Mouse (Mus musculus) limb, embryonic 12.5 days (tissue): ENCODE data around the gene Rph3a. TPM values are rescaled to one million over a fixed set of nuclear protein-coding genes. Genes with fewer than 3 reads are reported as not detected.

Source experiments
- ATAC-seq: fragments of 200-750 bp; cut with Nextera tagmentation; 2 replicates; pipeline ENCODE4 v1.8.0; 2017; ENCODE audit warnings: low read depth, moderate TSS enrichment; ENCODE audit not compliant: insufficient number of reproducible peaks, insufficient read depth, low FRiP score, low TSS enrichment
- H3K27ac ChIP-seq: fragments of 300-500 bp; sonication (generic); 2 replicates; pipeline ENCODE4 v1.5.1; 2016; ENCODE audit warnings: mild to moderate bottlenecking, moderate library complexity
- H3K27me3 ChIP-seq: fragments of 300-500 bp; sonication (generic); 2 replicates; pipeline ENCODE4 v1.6.1; 2016; ENCODE audit warnings: mild to moderate bottlenecking, moderate library complexity
- H3K36me3 ChIP-seq: fragments of 300-500 bp; sonication (generic); 2 replicates; pipeline ENCODE4 v1.6.1; 2016; ENCODE audit warnings: mild to moderate bottlenecking, moderate library complexity
- H3K4me1 ChIP-seq: fragments of 300-500 bp; sonication (generic); replicated peaks from 2 replicates; pipeline ENCODE4 v1.6.1; 2016
- H3K4me2 ChIP-seq: fragments of 300-500 bp; sonication (generic); 2 replicates; pipeline ENCODE4 v1.6.1; 2016; ENCODE audit warnings: mild to moderate bottlenecking, moderate library complexity
- H3K4me3 ChIP-seq: fragments of 300-500 bp; sonication (generic); replicated peaks from 2 replicates; pipeline ENCODE4 v1.5.1; 2016; ENCODE audit warnings: mild to moderate bottlenecking
- H3K9ac ChIP-seq: fragments of 300-500 bp; sonication (generic); replicated peaks from 2 replicates; pipeline ENCODE4 v1.6.1; 2016; ENCODE audit warnings: mild to moderate bottlenecking, moderate library complexity
- H3K9me3 ChIP-seq: fragments of 300-500 bp; sonication (generic); 2 replicates; pipeline ENCODE4 v1.6.1; 2016; ENCODE audit warnings: mild to moderate bottlenecking, moderate library complexity
- WGBS: fragments of 180-500 bp; shearing (Covaris S2); methylation state at CpG from one replicate; pipeline ENCODE4 v1.1.7; 2016; 5-methylcytosine and 5-hydroxymethylcytosine counted together
- polyA plus RNA-seq: library from polyadenylated mRNA; unstranded; fragments of >200 nt; fragmentation: Nextera tagmentation; extraction: Ambion mirVana; gene quantifications from 2 replicates; pipeline ENCODE4 v1.2.1, GENCODE M21; 2016

Rph3a gene
- polyA plus RNA-seq, 1 experiment from 2014 or later = not detected

DNA sequence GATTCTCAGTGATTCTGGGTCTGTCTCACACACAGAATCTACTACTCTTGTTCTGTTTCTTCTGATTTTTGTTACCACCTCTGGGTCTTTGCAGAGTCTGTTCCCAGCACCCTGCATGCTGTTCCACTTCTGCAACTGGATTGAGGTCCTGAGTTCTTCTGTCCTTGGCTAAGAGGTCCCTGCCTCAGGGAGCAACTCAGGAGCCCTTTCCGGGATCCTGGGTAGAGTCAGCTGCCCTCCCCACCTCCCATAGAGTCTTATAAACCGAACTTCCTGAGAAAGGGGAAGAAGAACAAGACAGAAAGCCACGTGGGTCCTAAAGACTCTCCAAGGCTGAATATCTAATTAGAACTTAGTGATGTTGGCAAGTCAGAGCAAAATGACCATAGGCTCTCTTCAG, 118.9 kb downstream of the Rph3a start:
- no peak overlapping the region for H3K4me3 ChIP-seq
- WGBS = 44% methylated on average over 3 of the region's 3 CpGs
- H3K27me3 ChIP-seq = no peaks in the 10 kb centered on the region

More for the DNA sequence above, 118.9 kb downstream of the Rph3a start:
- Histone ChIP-seq H3K4me2 (no peak overlapping the region), H3K27ac (no peak overlapping the region), H3K9me3 (no peaks in the 10 kb centered on the region), H3K9ac (no peak overlapping the region), H3K36me3 (no peaks in the 10 kb centered on the region), H3K4me1 (no peaks in the 10 kb centered on the region)
- ATAC-seq = no peak

Other genes with a start within 250 kb of the Rph3a start
- gene Oas3, start 232.4 kb downstream of the Rph3a start, polyA plus RNA-seq = not detected in 2 replicates
- 0.20 TPM in 1 of 2 replicates, not detected in the other for gene Oas1e, start 214.6 kb downstream of the Rph3a start, polyA plus RNA-seq
- gene Oas1c, start 197.6 kb downstream of the Rph3a start, polyA plus RNA-seq = 0.23 and 0.51 TPM in 2 replicates
- gene Oas1f, start 162.7 kb downstream of the Rph3a start, polyA plus RNA-seq = not detected in 2 replicates
- gene Oas1h, start 148.7 kb downstream of the Rph3a start, polyA plus RNA-seq = not detected in 2 replicates
- gene Oas1g, start 122.5 kb downstream of the Rph3a start, polyA plus RNA-seq = 0.14 and 0.22 TPM in 2 replicates
- 0.66 and 1.1 TPM in 2 replicates for gene Oas1a, start 102.6 kb downstream of the Rph3a start, polyA plus RNA-seq
- not detected in 2 replicates for gene Oas1d, start 95.6 kb downstream of the Rph3a start, polyA plus RNA-seq
- gene Ptpn11, start 181.3 kb upstream of the Rph3a start, polyA plus RNA-seq = 23.3 and 23.8 TPM in 2 replicates
- 618 and 637 TPM in 2 replicates for gene Rpl6, start 194.4 kb upstream of the Rph3a start, polyA plus RNA-seq
- gene Hectd4, start 210.1 kb upstream of the Rph3a start, polyA plus RNA-seq = 7.0 and 8.4 TPM in 2 replicates